Mouse (Mus musculus) gastrocnemius, postnatal 14 days (tissue): ENCODE results near the gene Olfr361. TPM values are rescaled to one million over a fixed set of nuclear protein-coding genes. Genes with fewer than 3 reads are reported as not detected.
"Not testable (repeated sequence)": the region's sequence is repeated elsewhere in the genome, so short reads cannot be mapped to it uniquely, and the experiment has no call there.

Source experiments
- DNase-seq: peaks from one replicate; pipeline ENCODE4 v3.0.0; 2021; ENCODE audit warnings: mixed read lengths
- intact Hi-C: fragments of 180-260 bp; cut with DNase I; formaldehyde crosslinking; loops from one replicate; pipeline ENCODE4 v1.15.1; 2025; ENCODE audit warnings: low total_unique reads
- long read RNA-seq, 2 experiments: library from polyadenylated mRNA; stranded (forward); transcript quantifications; one replicate each; pipeline ENCODE4 v2.0.0; 2021
- total RNA-seq, 2 experiments: library from RNA; stranded (reverse); gene quantifications; 2 replicates each; pipeline ENCODE4 v1.2.3; 2021

The Olfr361 gene
- not detected for total RNA-seq
- long read RNA-seq, experiment 1 = 0 reads
- long read RNA-seq, experiment 2 = 0 reads

DNA sequence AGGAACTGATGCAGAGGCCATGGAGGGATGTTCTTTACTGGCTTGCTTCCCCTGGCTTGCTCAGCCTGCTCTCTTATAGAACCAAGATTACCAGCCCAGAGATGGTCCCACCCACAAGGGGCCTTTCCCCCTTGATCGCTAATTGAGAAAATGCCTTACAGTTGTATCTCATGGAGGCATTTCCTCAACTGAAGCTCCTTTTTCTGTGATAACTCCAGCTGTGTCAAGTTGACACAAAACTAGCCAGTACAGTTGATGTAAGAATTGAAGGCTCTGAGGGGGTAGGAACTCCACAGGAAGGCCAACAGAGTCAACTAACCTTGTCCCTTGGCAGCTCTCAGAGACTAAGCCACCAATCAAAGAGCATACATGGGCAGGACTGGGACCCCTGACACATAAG lies at the start of gene Olfr361:
Gene Olfr361, minus strand, starts transcription at position 101 of the 400 bp plus-strand sequence.
- DNase-seq, intact Hi-C loops: not testable (repeated sequence)

DNA sequence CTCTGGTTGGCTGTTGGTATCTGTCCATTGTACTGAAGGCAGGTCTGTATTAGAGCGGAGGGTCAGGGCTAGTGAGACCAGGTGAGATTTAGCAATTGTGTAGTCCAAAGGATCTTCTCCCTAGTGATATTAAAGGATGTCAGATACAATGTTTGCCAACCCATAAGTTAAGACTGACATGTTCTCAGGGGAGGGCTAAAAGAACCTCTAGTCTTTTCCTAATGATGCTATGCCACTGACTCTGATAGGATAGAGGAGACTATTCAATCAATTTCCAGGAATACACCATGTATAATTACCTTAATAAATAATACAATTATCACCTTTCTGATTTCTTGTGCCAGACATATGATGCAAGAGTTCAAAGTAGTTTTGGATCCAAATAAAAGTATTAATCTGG lies 28.7 kb upstream of the Olfr361 start, which contains the start of gene Olfr362:
Gene Olfr362, minus strand, starts transcription at position 101 of the 400 bp plus-strand sequence.
- intact Hi-C loops = no loop called here
- no peak for DNase-seq

DNA sequence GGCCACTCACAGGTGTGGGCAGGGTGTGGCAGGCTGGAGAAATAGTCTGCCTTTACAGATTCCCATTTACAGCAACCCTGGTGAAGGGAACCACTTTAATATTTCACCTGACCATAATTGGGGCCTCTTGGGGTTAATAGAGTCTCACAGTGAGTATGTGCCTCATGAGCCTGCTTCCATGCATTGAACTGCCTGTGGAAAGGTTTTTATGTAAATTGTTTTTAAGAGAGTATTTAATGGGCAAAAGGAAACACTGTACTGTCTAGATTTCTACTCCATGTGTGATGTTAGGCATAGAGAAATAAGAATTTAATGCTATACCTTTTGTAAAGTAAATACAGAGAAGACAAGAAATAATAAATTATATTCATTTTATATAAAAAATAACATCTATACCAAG lies 23.6 kb downstream of the Olfr361 start, which contains the start of gene Olfr360:
Gene Olfr360, plus strand, starts transcription at position 301 of the 400 bp plus-strand sequence.
- intact Hi-C loops = no loop called here
- no peak for DNase-seq

Other genes with a start within 250 kb of the Olfr361 start
- gene Olfr350, start 243.0 kb downstream of the Olfr361 start, total RNA-seq = not detected
- gene Olfr351, start 226.6 kb downstream of the Olfr361 start, total RNA-seq = not detected
- gene Olfr352, start 220.8 kb downstream of the Olfr361 start, total RNA-seq = not detected
- not detected for gene Olfr353, start 196.4 kb downstream of the Olfr361 start, total RNA-seq
- gene Olfr354, start 183.6 kb downstream of the Olfr361 start, total RNA-seq = not detected
- gene Olfr355, start 160.4 kb downstream of the Olfr361 start, total RNA-seq = not detected
- not detected for gene Olfr356, start 152.2 kb downstream of the Olfr361 start, total RNA-seq
- gene Olfr357, start 95.5 kb downstream of the Olfr361 start, total RNA-seq = not detected
- not detected for gene Olfr358, start 80.0 kb downstream of the Olfr361 start, total RNA-seq
- not detected for gene Olfr360, start 23.5 kb downstream of the Olfr361 start, total RNA-seq
- gene Olfr362, start 28.6 kb upstream of the Olfr361 start, total RNA-seq = not detected
- not detected for gene Olfr364-ps1, start 50.0 kb upstream of the Olfr361 start, total RNA-seq
- not detected for gene Olfr365, start 98.9 kb upstream of the Olfr361 start, total RNA-seq
- gene Olfr366, start 122.3 kb upstream of the Olfr361 start, total RNA-seq = not detected
- gene Olfr368, start 237.2 kb upstream of the Olfr361 start, total RNA-seq = not detected